Mouse (Mus musculus): ENCODE results near the gene Cs.
"Not testable (repeated sequence)": the region's sequence is repeated elsewhere in the genome, so short reads cannot be mapped to it uniquely, and the experiment has no call there.

Gene Cs

DNA sequence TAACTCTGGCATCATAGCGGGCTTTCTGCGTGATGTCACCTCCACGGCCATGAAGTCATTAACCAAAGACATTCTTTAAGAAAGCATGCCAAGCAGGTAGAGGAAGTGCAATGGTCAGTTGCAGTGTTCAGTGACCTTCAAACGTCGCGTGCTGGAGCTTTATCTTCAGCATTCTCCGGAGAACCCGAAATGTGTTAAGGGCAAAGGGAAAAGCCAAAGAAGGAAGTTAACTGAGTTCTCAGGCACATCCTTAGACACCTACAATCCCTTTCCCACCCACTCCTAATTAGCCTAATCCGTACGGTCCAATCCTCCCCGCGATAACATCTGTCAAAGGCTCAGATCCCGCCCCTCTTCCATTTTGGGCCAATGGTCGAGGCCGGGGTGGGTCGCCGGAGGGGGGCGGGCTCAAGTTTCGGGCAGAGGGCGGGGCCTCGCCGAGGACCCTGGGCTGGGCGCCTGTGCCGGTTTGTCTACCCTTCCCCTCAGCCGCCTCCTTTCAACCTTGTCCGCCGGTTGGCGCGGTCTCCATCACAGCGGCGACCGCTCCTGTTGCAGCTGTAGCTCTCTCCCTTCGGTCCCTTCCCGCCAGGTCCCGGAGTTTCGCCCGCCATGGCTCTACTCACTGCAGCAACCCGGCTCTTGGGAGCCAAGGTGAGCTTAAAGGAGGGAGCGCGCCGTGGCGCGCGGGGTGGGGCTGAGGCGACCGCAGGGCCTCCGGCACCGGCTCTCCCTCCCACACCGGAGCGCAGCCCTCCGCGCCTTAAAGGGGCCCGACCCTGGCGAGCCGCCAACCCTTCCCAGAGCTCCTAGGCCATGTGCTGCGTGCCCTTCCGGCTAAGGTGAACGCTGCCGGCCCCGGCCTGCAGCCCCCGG is at the start of gene Cs:
TSS of gene Cs (plus strand) at position 429 of the 876 bp plus-strand sequence.
- peak; percentile 96 for DNase-seq

DNA sequence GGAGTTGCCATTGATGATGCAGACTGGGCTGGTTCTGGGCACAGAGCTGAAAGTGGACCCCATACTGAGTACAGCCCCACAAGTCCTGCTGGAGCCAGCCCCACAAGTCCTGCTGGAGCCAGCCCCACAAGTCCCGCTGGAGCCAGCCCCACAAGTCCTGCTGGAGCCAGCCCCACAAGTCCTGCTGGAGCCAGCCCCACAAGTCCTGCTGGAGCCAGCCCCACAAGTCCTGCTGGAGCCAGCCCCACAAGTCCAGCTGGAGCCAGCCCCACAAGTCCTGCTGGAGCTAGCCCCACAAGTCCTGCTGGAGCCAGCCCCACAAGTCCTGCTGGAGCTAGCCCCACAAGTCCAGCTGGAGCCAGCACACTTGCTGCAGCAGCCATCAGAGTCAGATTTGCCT is 46.9 kb upstream of the Cs start:
- not testable (repeated sequence) for DNase-seq

DNA sequence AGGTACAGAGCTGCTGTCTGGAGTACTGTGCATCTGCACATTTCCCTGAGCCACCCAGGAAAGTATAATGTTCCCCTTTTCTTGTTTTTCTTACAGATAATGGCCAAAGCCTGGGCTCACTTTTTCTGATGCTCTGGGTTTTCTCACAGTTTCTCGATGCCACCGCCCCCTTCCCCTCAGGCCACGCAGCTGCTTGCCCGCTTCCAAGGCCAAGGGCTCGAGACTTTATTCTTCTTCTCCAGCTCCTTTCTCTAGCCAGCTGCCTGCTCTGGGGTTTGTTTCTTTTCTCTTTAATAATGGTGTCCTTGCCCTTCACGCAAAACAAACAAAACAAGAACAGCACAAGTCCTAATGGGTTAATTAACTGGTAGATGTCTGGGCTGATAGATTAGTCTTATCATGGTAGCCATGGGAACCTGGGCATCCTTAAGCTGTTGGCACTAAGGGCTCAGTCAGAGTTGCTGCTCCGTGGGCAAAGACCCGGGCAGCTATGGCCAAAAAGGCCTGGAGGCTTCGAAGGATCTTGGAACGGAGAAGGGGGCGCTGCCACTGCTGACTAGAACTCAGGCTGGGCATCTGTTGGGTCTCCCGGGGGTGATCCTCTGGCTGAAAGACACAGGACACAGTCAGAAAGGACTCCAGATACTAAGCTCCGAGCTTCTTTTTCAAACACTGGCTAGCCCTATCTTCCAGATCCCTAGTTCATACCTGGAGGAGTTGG is 41.0 kb upstream of the Cs start:
- no peak for DNase-seq

DNA sequence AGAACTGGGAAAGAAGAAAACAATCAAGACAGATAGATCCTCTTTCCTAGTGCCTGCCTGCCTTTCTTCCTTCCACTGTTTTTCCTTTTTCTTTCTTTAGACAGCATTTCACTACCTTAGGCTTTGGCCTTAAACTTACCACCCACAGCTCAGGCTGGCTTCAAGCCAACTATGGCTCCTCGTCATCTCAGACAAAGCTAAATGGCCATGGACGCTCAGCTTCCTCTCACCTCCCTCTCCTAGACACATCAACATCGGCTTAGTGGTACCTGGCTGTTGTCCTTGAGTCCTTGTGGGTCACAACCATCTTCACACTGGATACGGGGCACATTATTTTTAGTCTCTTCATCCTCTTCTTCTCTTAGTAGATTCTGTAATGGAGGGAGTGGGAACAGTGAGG is 40.3 kb upstream of the Cs start:
- DNase-seq = no peak

DNA sequence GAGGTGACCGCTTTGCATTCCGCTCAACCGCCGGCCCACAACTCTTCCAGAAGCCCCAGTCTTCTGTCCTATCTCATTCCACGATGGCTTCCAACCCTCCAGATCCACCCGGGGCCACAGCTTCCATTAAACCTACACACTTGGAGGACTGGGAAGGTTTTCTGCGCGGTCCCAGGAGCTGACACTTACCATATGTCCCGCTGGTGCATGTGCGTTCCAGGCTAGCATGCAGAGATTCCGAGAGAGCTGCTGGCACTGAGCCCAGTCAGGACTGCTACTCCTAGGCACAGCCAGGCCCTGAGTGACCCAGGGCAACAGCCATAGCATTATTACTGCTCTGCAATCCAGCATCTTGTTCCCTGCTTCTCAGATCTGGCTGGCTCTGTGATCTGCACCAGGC is 39.9 kb upstream of the Cs start:
- DNase-seq = no peak

DNA sequence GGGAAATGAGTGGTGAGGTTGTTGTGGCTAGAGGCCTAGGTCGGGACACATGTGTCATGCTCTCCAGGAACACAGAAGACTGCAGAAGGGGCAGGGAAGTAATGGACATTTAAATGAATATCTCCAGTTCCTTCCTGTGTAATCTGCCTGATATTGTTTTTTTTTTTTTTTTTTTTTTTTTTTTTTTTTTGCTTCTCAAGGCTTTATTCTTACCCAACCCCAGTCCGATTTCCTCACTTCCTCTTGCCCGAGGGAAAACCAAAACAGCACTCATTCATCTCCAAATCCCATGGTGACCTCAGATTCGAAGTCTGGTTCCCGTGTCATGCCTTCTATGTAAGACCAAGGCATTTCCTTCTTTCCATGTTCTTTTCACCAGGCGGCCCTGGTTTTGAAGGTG is 39.3 kb upstream of the Cs start:
- no peak for DNase-seq

DNA sequence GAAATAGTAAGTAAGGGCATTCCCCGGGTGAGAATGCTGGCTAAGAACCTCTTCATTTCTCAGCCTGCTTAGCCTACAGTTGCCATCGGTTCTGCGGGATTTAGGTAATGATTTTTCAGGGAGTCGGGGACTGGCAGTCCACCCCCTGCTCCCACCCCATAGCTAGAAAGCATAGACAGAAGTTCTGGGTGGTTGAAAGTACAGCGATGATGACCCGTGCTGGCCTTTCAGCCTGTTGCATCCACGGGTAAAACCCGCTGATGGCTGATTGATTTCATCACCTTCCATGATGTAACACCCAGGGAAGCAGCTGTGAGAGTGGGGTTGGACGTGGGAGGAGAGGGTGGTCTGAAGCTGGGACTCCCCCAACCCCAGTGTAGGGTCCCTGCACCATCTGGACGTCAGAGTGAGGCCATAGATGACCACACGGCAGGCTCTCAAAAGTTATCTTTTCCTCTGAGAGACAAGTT is 38.8 kb upstream of the Cs start, which contains the start of gene Il23a:
TSS of gene Il23a (minus strand) at position 51 of the 470 bp plus-strand sequence.
- no peak for DNase-seq

DNA sequence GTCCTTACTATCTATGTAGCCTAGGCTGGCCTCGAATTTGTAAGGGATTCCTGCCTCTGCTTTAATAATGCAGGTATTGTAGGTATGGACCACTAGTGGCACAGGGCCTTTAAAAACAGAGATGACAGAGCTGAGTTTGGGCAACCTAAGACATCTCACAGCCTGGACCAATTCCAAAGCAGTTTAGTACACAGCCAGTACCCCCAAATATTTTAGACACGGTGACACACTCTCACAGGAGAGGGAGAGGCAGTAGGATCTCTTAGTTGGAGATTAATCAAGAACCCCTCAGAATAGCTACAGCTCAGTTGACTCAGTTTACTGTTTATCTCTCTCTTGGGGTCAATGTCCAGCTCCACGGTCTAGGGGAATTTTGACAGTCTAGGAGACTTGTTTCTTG is 35.2 kb upstream of the Cs start:
- DNase-seq = no peak

DNA sequence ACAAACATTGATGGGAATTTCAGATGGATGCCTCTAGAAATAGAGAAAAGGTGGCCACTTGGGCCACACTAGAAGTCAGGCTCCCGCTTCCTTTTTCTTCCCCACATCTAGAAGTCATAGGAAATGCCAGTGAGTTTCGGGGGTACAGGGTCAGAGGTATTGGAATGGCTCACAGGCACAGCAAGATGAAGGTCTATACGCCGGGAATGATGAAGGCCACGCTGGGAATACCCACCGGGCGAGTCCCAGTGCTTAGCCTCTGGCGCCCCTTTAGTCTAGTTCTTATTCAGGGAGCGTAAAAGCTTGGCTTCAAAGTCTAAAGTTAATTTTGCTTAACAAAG is 34.8 kb upstream of the Cs start:
- no peak for DNase-seq

DNA sequence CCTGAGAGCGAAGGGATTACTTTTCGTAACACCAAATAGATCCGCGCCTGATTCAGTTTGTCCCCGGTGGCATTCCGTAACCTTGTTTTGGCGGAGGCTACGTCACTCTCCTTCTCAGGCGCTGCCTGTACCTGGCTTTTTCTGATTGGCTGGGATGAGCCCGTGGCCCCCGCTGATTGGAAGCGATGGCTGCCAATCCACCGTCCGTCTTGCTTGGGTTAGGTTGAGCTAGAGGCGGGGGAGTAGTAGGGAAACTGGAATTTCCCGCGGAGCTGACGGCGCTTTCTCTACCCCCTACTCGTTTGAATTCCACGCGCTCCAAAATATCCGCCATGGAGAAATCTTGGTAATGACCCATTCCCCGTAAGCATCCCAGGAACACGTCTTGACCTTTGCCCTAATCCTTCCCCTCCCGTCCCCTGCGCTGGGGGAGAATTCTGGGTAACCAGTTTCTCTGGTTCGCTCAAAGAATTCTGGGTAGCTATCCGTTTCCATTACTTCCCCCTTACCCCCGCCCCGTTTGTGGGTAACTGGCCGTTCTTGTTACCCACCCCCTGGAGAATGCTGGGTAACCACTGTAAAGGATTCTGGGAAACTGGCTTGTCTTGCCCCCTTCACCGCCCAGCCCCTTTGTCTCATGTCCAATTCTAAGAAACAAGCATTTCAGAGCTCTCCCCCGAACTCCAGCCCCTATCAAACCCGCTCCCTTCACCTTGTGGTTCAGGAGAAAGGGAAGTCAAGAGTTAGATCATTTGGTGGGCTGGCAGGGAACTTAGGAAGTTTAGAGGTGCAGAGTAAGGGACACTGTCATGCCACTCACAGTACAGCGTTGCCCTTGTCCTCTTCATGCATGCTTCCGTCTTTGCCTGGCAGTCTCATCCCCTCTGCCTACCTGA is 34.2 kb upstream of the Cs start, which contains the start of gene Pan2:
TSS of gene Pan2 (plus strand) at position 210 of the 896 bp plus-strand sequence.
- DNase-seq = peak; percentile 98

DNA sequence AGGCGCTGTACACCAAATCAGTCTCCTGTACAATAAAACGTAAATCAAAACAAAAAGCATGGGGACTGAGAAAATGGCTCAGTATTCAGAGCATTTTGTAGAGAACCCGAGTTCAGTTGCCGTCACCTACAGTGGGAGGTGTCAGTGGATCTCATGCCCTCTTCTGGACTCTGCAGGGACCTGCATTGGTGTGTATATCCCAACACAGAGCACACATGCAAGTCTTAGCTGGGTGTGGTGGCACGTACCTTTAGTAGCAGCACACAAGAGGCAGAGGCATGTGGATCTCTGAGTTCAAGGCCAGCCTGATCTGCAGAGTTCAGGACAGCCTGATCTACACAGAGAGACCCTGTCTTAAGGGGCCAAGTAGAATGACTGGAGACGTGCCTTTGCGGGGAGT is 27.9 kb upstream of the Cs start:
- DNase-seq = no peak

DNA sequence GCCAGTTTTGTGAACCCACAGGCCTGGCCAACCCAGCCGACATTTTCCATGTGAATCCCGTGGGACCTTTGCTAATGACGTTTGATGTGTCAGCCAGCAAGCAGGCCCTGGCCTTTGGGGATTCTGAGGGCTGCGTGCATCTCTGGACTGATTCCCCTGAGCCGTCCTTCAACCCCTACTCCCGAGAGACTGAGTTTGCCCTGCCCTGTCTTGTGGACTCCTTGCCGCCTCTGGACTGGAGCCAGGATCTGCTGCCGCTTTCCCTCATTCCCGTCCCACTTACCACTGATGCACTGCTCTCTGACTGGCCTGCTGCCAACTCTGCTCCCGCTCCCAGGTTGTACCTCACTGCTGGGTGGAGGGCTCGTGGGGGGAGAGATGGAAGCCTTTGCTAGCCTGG is 27.4 kb upstream of the Cs start:
- peak; percentile 50 for DNase-seq

DNA sequence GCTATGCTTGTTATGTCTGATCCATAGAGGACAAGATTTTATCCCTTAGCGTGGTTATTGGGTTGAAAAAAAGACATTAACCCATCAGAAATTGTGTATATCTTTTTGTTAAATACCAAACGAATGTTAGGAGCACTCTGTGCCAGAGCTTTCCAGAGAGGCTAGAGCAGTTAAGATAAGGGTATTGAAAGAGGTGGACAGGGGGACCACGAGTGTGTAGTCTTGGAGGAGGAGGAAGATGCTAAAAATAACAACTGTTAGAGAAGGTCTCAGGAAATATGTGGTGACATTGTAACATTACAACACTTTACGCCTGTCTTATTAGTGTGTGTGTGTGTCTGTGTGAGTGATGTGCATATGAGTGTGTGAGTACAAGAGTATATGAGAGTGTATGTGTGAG is 26.6 kb upstream of the Cs start:
- DNase-seq = no peak

DNA sequence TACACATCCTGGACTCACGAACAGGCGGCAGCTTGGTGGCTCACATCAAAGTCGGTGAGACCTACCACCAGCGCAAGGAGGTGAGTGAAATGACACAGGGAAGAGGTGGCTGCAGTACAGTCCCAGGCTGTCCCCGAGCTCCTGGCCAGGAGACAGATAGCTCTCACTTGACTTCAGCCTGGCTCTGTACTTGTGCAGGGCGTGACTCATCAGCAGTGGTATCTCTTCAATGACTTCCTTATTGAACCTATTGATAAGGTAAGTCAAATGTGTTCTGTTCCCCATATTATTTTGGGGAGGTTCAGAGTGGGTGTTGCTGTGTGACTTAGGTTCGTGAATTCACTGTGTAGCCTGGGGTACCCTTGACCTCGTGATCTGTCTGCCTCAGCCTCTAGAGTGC is 22.0 kb upstream of the Cs start:
- DNase-seq = no peak

DNA sequence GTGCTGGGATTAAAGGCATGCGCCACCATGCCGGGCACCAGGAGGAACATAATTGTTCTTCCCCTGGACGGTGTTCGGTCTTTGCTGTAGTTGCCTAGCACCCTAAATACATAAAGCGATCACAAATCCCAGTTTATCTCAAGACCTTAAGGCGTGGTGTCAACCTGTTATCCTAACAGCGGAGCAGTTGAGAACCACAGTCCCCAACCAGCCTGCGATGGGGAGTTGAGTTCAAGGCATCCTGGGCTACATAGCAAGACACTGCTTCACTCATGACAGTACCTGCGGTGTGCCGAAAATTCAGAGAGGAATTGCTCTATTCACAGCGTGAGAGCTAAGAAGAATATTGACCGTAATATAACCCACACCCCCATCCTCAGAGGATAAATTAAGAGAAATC is 15.9 kb upstream of the Cs start:
- DNase-seq = no peak

DNA sequence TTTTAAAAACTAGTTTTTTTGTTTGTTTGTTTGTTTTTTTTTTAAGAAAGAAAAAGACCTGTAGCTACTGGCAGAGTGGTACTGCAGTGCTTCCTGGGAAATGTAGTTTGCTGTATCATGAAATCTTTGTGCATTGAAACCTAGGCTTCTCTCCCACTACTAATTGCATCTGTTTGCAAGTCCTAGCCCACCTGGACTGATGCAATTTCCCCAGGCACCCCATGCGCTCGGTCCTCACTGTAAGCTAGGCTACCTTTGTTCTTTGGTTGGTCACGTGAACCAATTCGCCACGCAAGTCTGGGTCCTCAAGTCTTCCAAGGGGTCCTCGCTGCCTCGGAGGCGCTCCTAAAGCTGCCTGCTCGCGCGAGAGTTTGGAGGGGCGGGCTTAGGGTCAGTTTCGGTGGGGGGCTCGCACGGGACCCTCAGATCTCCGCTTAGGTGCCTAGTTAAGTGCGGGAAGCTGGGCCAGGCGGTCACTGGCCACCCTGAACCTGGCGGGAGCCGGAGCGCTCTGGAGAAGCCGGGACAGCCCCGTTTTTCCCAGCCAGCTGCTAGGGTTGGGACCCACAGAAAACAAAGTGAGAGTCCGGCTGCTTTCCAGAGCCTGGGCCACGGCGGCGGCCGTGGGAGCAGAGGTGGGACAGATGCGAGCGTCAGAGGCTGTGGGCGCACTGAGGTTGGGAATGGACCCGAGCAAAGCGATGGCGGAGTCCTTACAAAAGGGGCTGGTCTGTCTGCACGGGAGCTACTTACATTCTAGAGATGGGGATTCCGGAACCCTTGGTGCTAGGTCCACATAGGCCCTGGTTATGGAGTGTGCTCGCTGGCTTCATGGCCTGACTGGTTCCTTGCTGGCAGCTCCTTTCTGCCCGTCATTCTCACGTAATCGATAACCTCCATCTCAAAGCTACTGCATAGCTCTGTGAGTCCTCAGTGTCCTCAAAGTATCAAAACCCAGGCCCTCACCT is 15.1 kb upstream of the Cs start, which contains the start of gene Cnpy2:
TSS of gene Cnpy2 (plus strand) at position 319 of the 968 bp plus-strand sequence.
- peak; percentile 83 for DNase-seq

DNA sequence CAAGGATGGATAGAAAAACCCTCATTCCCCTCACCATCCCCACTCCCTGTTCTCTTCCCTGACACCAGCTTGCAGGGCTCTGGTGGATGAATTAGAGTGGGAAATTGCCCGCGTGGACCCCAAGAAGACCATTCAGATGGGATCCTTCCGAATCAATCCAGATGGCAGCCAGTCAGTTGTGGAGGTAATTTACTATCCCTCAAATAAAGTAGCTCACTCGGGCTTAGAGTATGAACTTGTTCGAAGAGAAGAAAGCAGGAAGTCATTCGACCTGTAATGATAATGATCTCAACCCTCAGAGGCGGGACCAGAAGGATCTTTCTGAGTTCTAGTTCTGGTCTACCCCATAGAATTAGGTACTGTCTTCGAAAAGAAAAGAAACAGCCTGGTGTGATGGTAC is 14.0 kb upstream of the Cs start:
- DNase-seq = no peak

DNA sequence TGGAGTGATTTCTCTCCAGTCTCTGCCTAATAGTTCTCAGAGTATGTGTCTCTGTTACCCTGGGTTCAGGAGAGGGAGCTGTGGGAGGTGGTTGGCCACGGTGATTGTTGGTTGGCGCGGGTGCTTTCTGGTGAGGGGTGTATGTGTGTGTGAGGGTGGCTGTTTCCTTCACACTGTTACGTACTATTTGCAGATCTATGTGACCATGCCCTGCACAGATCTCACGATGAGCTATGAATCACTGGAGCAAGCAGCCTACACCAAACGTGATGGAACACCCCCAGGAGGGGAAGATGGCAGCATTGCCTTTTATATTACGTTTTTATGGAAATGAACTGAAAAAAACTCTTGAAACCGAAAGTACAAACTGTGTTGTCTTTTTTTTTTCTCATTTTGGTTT is 10.7 kb upstream of the Cs start:
- no peak for DNase-seq

DNA sequence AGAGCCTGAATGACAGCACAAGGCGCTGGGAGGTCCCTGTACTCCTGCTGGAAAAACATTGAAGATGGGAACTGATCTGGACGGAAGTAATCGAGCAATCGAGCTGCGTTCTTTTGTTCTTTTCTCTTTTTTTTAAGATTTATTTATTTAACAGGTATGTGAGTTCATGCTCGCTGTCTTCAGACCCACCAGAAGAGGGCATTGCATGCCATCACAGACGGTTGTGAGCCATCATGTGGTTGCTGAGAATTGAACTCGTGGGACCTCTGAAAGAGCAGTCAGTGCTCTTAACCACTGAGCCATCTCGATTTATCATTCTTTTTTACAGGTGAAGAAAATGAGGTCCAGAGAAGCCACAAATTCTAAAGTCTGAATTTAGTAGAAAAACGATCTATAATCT is 9.9 kb upstream of the Cs start:
- no peak for DNase-seq

DNA sequence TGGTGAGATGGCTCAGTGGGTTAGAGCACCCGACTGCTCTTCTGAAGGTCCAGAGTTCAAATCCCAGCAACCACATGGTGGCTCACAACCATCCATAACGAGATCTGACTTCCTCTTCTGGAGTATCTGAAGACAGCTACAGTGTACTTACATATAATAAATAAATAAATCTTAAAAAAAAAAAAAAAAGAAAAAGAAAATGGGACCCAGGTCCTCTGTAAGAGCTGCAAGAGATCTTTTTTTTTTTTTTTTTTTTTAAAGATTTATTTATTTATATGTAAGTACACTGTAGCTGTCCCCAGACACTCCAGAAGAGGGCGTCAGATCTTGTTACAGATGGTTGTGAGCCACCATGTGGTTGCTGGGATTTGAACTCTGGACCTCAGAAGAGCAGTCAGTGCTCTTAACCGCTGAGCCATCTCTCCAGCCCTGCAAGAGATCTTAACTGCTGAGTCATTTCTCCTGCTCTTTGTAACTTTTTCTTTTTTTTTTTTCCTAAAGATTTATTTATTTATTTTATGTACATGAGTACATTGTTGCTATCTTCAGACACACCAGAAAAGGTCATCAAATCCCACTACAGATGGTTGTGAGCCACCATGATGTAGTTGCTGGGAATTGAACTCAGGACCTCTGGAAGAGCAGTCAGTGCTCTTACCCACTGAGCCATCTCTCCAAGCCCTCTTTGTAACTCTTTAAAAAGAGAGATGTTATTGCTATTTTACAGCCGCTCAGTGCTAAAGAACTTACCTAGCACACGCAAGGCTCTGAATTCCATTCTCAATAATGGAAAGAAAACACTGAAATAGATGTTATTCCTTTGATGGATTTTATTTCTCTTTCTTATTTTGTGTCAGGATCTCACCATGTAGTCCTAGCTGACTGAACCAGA is 4.9 kb upstream of the Cs start:
- not testable (repeated sequence) for DNase-seq

DNA sequence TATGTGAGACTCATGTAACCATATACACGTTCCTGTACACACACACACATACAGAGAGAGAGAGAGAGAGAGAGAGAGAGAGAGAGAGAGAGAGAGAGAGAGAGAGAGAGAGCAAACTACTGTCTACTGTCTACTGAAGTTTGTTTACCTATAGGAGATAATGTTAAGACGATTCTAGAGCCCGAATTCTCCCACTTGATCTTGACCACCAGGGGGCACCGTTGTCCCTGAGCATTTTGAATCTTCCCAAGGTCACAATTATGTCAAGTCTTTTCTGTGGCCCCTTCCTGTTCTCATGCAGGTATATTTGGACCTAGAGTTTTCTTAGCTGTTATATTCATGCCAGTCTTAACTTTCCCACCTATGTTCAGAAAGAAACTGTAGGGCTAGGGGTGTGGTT is 2.0 kb upstream of the Cs start:
- peak; percentile 65 for DNase-seq

All from right cerebral cortex, postnatal 4 days (tissue).